Mouse (Mus musculus) cerebellum, postnatal 25 days (tissue): ENCODE measurements around the gene Nudcd3.
"Not testable (repeated sequence)": the region's sequence is repeated elsewhere in the genome, so short reads cannot be mapped to it uniquely, and the experiment has no call there.

Experiments
- DNase-seq, 2 experiments: peaks; one replicate each; pipeline ENCODE4 v3.0.0; 2021; ENCODE audit warnings: mixed read lengths in 2 of 2

Nudcd3 gene

DNA sequence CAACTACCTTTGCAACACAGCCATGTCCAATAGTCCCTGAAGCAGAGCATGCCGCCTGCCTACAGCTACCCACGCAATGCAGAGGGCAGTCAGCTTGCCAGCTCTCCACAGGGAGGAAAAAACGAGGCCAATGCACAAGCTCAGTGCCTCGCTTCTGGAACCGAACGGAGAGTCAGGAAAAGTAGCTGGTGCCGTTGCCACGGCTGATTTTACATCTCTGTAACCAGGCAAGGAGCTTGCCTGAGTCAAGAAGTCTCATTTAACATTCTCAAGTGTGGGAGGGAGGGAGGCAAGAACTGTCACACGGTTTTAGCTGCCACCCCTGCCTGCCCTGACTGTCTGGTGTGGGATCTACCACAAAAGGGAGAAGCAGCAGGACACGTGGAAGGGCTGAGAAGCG lies 79.6 kb downstream of the Nudcd3 start:
- peak; percentile 98 for DNase-seq

DNA sequence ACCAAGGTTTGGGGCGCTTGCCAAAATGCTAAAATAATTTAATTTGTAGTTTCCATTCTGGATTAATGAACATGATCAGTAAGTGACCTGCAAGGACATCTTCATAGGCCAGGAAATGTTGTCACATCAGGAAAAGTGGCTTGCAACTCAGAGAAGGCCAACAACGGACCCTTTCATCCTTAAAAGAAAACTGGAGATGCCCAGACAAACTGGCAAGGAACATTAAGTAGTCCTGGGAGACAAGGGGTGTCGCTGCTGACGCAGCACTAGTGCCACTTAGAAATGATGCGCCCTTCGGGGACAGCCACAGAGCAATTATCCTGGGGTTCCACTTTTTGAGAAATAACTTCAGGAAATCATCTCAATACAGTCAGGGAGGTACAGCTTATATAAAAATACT lies 80.2 kb downstream of the Nudcd3 start:
- DNase-seq = peak; percentile 46 to 53

DNA sequence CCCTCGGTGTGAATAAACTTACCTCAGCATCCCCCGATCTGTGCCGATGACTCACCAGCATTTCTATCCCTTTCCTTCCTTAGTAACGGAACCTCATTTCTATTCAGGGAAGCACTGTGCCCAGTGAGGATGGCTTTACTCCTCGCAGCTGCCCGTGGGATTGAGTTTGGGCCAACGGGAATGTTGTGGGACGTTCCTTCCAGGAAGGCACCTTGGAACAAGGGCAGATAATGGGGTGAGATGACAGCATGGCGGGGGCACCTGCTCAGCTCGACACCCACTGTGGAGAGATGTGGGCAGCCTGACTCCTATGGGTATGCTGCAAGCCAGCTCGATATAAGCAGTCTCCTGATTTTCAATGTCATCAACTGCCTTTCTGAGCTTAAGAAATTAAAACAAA lies 80.9 kb downstream of the Nudcd3 start:
- DNase-seq = peak; percentile 58 to 64

DNA sequence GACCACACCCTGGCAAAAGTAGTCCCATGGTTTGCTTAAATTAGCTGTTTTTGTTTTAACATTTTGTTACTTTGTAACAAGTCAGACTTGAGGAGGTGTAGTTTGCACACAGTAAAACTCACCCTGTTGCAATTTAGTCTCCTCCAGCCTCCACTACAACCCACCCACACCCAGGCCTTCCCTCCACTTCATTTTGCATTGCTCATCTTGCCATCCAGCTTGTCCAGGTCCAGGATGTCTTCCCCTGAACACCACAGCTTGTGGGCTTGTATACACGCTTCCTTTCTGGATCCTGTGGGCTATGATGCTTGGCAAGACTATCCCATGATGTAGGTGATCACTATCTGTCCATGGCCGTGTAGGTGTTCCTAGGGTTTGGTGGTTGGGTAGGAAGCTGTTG lies 82.3 kb downstream of the Nudcd3 start:
- DNase-seq = no peak

DNA sequence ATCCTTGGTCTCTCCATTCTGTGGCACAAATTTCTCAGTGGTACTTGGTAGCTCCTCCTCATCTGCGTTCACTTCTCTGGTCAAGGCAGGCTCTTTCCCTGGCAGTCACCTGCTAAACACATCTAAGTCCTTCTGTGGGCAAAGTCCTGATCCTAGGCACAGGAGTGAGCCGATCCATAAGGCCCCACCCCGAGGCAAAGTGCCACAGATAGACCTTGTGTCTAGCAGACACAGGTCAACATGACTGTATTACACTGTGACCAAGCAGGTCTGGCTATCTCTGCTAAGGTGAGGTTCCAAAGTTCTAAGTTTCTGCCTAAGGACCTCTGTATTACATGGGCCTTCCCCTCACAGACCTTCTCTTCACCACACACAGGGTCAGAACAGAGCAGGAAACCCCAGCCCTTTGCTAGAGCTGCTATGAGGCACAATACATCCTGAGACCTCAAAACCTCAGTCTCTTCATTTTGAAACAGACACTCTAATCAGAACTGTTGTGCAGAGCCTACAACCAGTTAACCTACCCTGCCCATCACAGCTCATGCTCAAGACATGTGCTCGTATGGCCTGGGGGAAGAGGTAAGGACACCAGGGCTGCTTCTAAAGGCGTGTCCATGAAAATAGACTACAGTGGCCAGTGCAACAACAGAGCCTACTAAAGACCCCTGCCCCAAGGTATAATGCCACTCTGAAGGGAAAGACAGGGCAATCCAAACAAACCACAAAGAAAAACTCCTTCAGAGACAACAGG lies 88.3 kb downstream of the Nudcd3 start:
- DNase-seq = no peak

DNA sequence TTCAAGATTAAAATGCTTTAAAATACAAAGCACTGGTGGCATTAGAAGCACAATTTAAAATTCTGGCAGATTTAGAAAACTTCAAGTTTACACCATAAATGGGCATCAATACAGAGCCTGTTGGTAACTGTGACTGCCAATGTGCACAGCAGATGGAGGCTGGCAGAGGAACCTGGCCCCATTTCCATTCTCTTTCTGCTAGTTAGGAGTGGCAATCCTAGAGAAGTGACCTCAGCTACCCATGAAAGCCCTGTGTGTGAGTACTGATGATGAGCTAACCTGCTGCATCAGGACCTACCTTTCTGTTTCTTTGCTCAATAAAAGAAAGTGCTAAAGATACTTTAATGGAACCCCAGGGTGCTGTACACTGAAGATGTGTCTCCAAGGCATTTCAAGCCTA lies 90.2 kb downstream of the Nudcd3 start:
- peak; percentile 77 to 85 for DNase-seq

DNA sequence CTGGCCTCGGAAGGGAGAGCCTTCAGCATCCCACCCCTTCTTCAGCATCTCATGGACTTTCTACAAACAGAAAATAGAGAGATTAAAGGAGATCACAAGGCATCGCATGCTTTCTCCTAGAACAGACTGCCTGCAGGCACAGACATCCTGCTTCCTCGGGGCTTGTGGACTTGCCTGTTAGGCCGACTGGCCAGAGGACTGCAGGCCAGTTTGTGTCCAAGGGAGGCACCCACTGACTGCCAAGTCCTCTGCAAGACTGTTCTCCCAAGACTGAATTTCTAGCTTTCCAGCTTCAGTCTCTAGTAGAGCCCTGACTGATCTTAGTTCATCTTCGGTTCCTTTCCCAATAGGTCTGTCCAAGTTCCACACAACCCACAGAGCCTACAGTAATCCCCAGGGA lies 91.9 kb downstream of the Nudcd3 start:
- peak; percentile 55 to 56 for DNase-seq

DNA sequence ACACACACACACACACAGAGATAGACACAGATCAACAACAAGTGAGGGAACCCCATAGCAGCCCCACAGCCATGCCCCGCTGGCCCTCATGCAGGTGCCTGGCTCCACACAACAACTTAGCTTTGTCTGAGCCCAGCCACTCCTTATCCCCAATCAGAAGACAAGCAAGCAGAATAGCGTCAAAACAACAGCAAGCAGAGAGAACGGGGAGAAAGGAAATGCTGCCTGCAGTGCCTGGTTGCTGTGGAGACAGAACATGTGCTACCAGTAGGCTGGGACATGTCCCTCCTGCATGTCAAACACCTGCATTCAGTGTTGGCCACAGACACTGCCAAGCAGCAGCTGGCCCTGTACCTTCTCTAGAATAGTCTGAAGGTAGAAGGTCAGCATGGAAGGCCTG lies 92.5 kb downstream of the Nudcd3 start:
- no peak for DNase-seq

DNA sequence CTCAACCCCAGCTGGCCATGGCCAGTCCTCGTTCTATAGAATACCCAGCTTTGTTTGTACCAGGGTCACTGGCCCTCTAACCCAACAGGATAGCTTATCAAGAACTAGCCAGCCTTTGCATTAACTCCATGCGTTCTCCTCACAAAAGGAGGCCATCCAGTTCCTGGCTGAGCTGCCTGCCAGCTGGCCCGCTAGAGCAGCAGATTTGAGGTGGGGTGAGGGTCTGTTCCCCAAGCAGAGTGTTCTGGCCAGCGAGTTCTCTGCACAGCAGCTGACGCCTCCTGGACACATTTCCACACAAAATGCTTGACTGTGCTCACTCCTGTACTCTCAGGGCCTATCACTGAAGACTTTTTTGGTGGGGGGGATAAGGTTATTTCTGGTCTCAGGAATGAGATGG lies 95.5 kb downstream of the Nudcd3 start:
- peak in 1 of 2 experiments; percentile 31 for DNase-seq

DNA sequence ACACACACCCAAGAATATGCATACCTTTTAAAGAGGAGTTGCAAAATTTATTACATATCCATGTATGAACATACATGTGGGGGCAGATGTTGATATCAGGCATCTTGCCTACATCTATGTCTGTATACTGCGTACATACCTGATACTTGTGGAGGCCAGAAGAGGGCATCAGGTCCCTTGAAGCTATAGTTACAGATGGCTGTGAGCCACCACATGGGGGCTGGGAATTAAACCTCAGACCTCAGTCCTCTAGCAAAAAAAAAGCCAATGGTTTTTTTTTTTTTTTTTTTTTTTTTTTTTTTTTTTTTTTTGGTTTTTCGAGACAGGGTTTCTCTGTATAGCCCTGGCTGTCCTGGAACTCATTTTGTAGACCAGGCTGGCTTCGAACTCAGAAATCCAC lies 103.6 kb downstream of the Nudcd3 start:
- not testable (repeated sequence) for DNase-seq

DNA sequence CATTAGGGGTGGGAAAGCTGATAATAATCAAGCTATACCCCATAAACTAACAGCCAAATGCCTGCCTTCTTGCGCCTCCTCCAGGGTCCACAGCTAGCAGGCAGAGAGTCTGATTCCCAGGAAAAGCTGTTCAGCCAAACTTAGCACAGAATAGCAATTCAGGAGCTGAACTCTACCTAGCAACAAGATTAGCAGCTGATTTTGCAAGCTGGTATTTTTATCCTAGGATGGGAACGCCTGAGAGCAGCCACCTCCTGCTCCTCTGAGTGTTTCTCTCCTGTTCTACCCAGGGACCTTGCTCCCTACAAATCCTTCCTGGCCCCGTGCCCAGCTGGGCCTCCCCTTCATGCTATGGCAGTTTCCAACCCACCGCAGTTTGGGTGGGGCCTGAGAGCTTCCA lies 113.2 kb downstream of the Nudcd3 start:
- DNase-seq = peak in 1 of 2 experiments; percentile 35

DNA sequence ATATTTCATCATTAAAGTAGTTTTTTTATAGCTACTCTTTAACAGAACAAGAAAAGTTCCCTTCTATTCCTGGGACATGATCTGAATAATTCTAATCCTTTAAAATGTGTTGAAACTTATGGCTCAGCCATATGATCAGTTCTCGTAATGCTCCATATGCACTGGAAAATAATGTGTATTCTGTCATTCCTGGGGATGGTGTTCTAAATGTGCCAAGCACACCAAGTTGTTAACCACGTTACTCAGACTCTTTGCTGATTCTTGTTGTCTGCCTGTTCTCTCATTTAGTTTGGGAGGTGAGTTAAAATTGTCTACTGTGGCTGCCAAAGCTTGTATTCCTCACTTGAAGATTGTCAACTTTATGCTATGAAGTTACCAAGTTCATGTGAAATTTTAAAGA lies 121.5 kb downstream of the Nudcd3 start:
- no peak for DNase-seq

DNA sequence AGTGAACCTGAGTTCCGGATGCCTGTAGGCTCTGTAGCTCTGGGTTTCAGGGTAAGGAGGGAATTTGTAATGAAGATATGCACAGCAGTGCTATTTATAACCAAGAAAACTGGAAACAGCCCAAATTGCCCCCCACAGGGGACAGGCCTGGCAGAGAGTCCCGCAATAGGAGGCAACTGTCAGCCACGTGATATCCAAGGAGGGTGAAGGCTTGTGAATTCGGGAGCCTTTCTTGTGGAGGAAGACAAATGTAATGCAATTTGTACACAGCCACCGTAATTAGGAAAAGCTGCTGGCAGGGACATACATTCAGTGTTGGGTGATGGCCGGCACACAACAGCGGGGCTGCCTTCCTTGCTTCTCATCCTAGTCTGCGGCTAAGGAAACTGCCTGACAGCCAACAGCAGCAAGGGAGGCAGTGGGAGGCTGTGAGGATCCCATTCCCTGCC lies 124.6 kb downstream of the Nudcd3 start:
- DNase-seq = peak; percentile 88 to 91

DNA sequence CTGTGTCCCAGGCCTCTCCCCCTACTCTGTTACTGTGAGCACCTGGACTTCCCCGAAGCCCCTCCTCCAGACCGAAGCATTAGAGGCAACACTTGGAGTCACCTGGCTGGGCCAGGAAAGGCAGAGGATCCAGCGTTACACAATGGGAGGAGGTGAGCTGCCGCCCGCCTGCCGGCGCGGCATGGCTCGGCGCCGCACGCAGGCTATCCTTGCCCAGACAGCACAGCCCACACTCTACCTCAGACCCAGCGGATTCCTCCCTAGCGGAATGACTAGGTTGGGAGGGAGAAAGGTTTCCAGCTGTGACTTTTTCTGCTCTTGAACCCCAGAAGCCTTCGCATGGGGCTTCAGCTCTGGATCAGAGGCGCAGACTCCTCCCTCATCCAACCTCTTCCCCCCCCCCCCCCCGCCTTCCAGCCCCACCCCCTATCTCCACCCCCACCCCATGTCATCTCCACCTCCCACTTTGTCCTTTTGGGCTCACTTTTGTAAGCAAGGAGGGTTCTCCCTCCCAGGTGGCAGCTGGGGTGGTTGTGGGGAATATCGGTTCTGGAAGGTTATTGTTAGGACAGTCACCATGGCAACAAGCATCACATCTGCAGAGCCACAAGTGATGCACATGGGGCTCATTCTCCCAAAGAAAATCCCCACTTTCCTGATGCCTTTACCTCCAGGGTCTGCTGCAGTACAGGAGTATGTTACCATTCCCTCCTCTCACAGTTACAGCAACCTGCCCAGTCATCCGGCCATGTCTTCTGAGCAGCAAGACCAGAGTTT lies 131.8 kb downstream of the Nudcd3 start:
- peak in 1 of 2 experiments; percentile 35 for DNase-seq

DNA sequence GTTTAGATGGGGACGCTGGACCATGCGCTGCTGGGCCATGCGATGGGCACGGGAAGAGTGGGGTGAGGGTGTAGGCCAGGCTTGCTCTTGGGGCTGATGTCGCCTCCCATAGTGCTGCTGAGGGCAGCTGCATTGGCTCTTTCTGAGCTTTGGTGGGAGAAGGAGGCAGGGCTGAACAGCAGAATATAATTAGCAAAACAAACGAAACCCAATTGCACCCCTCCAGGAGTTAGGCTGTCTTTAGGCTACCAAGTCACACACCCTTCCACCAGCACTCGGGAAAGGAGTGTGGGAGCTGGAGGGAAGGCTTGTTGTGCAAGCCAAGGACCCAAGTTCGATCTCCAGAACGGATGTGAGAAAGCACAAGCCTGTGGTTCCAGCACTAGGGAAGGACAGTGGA lies 133.1 kb downstream of the Nudcd3 start:
- no peak for DNase-seq

DNA sequence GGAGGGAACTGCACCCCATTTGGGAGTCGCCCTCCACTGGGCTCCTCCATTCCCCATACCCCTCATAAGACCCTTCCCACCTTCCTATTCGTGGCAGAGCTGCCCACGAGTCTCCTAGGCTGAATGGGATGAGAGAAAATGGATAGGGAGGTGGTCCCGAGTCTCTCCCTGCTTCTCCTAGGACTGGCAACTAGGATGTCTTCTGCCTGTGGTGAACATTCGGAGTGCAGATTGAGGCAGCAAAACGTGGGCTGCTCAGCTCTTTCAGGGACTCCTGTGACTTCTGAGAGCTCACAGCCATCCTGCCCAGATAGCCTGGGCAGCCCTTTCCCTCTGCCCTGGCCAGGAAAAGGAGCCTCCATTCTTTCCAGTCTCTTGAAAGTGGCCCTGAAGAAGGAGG lies 134.0 kb downstream of the Nudcd3 start, which contains the start of gene Camk2b:
Gene Camk2b (minus strand): TSS at position 187 of the 400 bp plus-strand sequence.
- DNase-seq = no peak

DNA sequence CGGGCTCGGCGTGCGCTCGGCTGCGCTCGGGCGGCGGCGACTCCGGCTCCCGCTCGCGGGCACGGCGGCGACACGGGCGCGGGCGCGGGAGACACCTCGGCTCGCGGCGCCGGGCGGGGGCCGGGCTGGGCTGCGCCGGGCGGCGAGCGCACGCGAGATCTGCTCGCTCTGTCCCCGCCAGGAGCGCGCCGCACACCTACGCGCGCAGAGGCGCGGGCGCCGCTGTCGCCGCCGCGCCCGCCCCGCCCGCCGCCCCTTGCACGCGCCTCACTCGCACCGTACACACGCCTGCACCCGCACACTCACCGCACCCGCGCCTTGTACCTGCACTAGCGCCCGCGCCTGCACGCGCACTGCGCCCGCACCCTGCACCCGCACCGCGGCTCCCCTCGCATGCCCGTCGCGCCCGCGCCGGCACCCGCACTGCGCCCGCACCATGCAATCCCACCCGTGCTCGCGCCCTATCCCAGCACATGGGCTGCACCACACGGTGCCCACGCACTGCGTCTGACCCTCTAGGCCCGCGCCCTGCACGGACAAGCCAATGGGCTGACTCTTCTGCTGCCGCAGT lies 134.6 kb downstream of the Nudcd3 start:
- DNase-seq = peak; percentile 86 to 92

DNA sequence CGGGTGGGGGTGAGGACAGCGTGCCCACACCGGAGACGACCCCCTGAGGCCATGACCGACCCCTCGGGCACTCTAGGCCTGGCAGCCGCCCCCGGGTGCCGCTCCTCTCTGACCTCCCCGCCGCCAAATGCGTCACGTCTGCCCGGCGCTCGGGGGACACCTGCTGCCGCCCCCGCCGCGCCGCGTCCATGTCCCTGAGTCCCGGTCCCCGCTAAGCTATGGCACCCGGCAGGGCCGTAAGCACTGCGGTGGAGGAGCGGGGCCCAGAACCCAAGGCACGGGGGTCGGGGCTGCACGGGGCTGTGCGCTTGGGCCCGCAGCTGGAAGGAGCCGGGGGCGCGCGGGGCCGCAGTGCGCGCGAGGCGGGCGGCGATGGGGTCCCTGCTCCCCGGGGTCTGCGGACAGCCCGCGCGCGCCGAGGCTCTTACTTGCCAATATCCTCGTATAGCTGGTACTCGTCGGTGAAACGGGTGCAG lies 135.1 kb downstream of the Nudcd3 start:
- peak; percentile 77 for DNase-seq

DNA sequence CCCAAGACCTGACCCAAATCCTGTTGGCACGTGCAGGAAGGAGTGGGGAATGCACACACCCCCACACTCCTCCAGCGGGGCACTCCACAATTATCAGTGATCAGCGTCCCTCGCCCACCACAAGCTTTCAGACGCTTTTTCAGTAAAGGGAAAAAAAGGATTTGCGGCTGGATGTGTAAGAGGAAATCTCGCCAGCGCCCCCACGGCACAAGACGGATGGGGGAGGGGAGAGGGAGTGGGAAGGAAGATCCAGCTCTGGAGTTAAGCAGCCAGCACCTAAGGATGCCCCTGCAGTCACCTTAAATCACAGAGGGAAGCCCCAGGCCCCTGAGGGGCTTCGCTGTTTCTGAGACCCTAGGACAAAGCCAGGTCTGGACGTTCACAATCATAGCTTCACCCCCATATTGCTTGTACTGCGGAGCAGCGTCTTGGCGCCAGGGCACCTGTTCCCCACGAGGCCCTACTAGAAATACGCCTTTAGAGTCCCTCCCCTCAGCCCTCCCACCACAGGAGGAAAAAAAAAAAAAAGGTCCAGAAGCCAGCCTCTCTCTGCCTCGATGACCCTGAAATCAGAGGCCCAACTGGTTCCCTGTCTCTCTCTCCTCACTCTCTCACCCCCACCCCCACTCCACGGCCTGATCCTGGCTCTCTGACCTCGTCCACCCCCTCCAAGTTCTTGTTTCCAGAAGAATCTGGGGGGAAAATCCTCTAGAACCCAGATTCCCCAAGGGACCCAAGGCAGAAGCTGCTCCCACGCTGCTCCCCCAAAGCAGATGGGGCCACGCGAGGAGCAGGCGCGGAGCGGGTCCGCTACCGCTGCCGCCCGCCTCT lies 135.8 kb downstream of the Nudcd3 start:
- DNase-seq = peak in 1 of 2 experiments; percentile 59

DNA sequence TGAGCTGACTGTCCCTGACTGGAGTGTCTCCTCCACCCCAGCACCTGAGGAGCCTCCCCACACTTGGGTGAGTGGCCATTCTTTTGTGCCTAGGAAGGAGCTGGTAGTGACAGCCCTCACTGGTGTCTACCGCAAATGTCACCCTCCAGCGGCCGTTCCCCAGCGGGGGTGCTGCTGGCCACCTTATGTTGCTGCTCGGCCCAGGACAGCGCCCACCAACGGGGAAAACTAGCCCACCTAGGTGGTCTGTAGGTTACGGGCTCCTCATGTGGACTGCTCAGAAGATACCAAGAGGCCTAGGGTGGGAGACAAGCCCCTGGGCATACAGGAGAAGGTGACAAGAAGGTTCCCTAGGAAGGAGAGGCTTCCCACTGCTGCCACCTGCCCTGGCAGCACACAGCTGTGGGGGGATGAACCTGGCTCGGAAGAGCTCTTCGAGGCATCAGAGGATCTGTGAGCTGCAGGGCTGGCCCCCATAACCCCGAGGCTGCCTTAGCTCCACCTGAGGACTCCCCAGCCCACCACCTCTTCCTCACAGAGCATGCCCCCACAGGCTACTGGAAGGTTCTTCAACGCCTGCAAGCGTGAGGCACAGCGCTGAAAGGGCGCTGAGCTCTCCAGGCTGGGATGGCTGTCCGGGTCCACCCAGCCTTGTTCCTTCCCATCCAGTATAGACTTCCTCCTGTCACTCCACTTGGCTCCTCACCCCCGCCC lies 136.6 kb downstream of the Nudcd3 start:
- DNase-seq = peak; percentile 59 to 68

DNA sequence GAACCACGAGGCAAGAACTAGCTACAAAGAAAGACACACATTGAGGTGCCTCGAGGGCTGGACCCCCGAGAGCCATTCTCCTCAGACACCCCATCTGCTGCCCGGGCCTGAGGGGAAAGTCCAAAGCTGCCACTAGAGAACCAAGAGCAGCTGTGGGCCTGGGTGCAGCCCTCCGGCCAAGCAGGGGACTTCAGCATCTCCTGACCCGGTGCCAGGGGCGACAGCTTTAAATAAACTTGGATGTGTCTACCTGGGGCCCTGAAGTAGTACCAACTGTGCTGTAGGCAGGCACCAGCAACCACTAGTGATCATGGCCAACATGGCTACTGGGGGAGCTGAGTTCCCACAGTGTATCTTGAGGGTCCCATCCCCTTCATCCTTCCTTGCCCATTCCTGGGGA lies 137.2 kb downstream of the Nudcd3 start:
- DNase-seq = peak; percentile 43 to 51

DNA sequence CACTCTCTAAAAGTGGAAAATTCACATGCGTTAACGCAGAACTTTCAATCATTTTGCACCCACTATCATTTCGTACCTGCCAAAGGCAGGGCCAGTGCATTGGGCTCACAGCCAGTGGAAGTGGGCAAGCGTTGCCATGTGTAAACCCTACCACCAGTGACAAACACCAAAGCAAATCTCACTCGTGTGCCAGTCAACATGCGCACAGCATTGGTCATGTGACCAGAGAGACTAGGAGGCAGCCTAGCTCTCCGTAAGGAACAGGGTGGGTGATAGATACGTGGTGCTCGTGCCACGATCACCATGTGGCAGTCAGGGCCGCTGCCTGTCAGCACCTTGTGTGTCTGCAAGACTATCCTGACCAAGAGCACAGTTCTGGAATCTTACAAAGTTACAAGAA lies 137.9 kb downstream of the Nudcd3 start:
- peak; percentile 39 to 49 for DNase-seq
